Mouse (Mus musculus) kidney, postnatal 4 days (tissue): ENCODE measurements at regions not wholly inside any gene's neighbourhood (a gene's known extent, or its start where the extent isn't known, plus 50 kb on each side); places are given as distances from the start of the nearest gene placed in this dataset.

ENCODE experiments used
- DNase-seq, 2 experiments: peaks; one replicate each; pipeline ENCODE4 v3.0.0; 2021; ENCODE audit warnings: mixed read lengths in 2 of 2

- DNase-seq = peak in 1 of 2 experiments; percentile 3
Measured at GRCm38 (mm10) chr13:106525406-106526206, 411.2 kb downstream of the Ipo11 start.

- no peak for DNase-seq
Measured at GRCm38 (mm10) chr13:106514510-106515169, 422.1 kb downstream of the Ipo11 start.

GRCm38 (mm10) chr13:106513669-106514068, 423.1 kb downstream of the Ipo11 start:
- no peak for DNase-seq

GRCm38 (mm10) chr13:106510435-106510834, 426.3 kb downstream of the Ipo11 start:
- no peak for DNase-seq

GRCm38 (mm10) chr13:106501273-106501672, 435.5 kb downstream of the Ipo11 start:
- no peak for DNase-seq

GRCm38 (mm10) chr13:106471264-106471663, 465.5 kb downstream of the Ipo11 start:
- DNase-seq = no peak

- DNase-seq = no peak
Measured at GRCm38 (mm10) chr13:106454366-106454927, 482.3 kb downstream of the Ipo11 start.

GRCm38 (mm10) chr13:106432165-106432564, 504.6 kb downstream of the Ipo11 start:
- DNase-seq = no peak

GRCm38 (mm10) chr13:106406608-106407038, 530.1 kb downstream of the Ipo11 start:
- no peak for DNase-seq

GRCm38 (mm10) chr13:106392642-106393041, 544.1 kb downstream of the Ipo11 start:
- DNase-seq = no peak

GRCm38 (mm10) chr13:106388634-106389033, 548.1 kb downstream of the Ipo11 start:
- no peak for DNase-seq

- no peak for DNase-seq
Measured at GRCm38 (mm10) chr13:106367589-106367988, 569.2 kb downstream of the Ipo11 start.

- DNase-seq = no peak
Measured at GRCm38 (mm10) chr13:106352614-106353409, 583.9 kb downstream of the Ipo11 start.

- DNase-seq = no peak
Measured at GRCm38 (mm10) chr13:106332025-106332424, 604.7 kb downstream of the Ipo11 start.

GRCm38 (mm10) chr13:106318980-106319379, 617.8 kb downstream of the Ipo11 start:
- DNase-seq = no peak

GRCm38 (mm10) chr13:106318476-106318875, 618.3 kb downstream of the Ipo11 start:
- no peak for DNase-seq

- DNase-seq = no peak
Measured at GRCm38 (mm10) chr13:106317300-106317699, 619.5 kb downstream of the Ipo11 start.

- DNase-seq = no peak
Measured at GRCm38 (mm10) chr13:106281181-106281580, 655.6 kb downstream of the Ipo11 start.

- no peak for DNase-seq
Measured at GRCm38 (mm10) chr13:106259874-106260273, 676.9 kb downstream of the Ipo11 start.
